Mouse (Mus musculus) midbrain, postnatal 0 days (tissue): ENCODE measurements around the gene 4930539E08Rik. TPM values are rescaled to one million over a fixed set of nuclear protein-coding genes. Genes with fewer than 3 reads are reported as not detected.
A peak's percentile ranks its signal among the peaks of the same experiment; 100 is the strongest.

Experiments used
- ATAC-seq: fragments of 200-750 bp; cut with Nextera tagmentation; 2 replicates; pipeline ENCODE4 v1.8.0; 2017; ENCODE audit warnings: moderate number of reproducible peaks, mild to moderate bottlenecking, moderate TSS enrichment, moderate library complexity; ENCODE audit not compliant: low FRiP score
- DNase-seq: peaks from one replicate; pipeline ENCODE4 v3.0.0-alpha.2; 2015; ENCODE audit warnings: low spot score
- H3K27ac ChIP-seq: fragments of 300-500 bp; sonication (generic); 2 replicates; pipeline ENCODE4 v1.5.1; 2014; ENCODE audit warnings: low read depth, mild to moderate bottlenecking, low read length, mixed read lengths
- H3K27me3 ChIP-seq: fragments of 300-500 bp; sonication (generic); 2 replicates; pipeline ENCODE4 v1.6.1; 2014; ENCODE audit warnings: low read length, control low read depth, mixed read lengths; ENCODE audit not compliant: insufficient read depth
- H3K36me3 ChIP-seq: fragments of 300-500 bp; sonication (generic); 2 replicates; pipeline ENCODE4 v1.6.1; 2014; ENCODE audit warnings: low read length, control low read depth, mixed read lengths; ENCODE audit not compliant: insufficient read depth
- H3K4me1 ChIP-seq: fragments of 300-500 bp; sonication (generic); 2 replicates; pipeline ENCODE4 v1.6.1; 2014; ENCODE audit warnings: mild to moderate bottlenecking, control low read depth, antibody characterized with exemption, low read length, mixed read lengths; ENCODE audit not compliant: insufficient read depth
- H3K4me2 ChIP-seq: fragments of 300-500 bp; sonication (generic); 2 replicates; pipeline ENCODE4 v1.6.1; 2014; ENCODE audit warnings: low read depth, mild to moderate bottlenecking, low read length, mixed read lengths; ENCODE audit not compliant: poor library complexity, severe bottlenecking
- H3K4me3 ChIP-seq: fragments of 300-500 bp; sonication (generic); 2 replicates; pipeline ENCODE4 v1.5.1; 2014; ENCODE audit warnings: low read depth, mild to moderate bottlenecking, low read length, moderate library complexity
- H3K9ac ChIP-seq: fragments of 300-500 bp; sonication (generic); replicated peaks from 2 replicates; pipeline ENCODE4 v1.6.1; 2014; ENCODE audit warnings: mild to moderate bottlenecking, low read length, moderate library complexity, mixed read lengths; ENCODE audit not compliant: poor library complexity, severe bottlenecking
- H3K9me3 ChIP-seq: fragments of 300-500 bp; sonication (generic); 2 replicates; pipeline ENCODE4 v1.6.1; 2016; ENCODE audit warnings: low read length, control low read depth
- CTCF ChIP-seq: IDR thresholded peaks from 2 replicates; pipeline ENCODE4 v1.5.1; 2016; ENCODE audit warnings: antibody characterized with exemption, mild to moderate bottlenecking
- WGBS: fragments of 180-500 bp; shearing (Covaris S2); extraction: QIAGEN DNeasy Blood & Tissue Kit; methylation state at CpG from one replicate; pipeline ENCODE4 v1.1.7; 2014; 5-methylcytosine and 5-hydroxymethylcytosine counted together
- polyA plus RNA-seq: library from polyadenylated mRNA; unstranded; fragments of >200 nt; fragmentation: Nextera tagmentation; extraction: Ambion mirVana; gene quantifications from 2 replicates; pipeline ENCODE4 v1.2.1, GENCODE M21; 2015
- total RNA-seq: library from RNA; depleted of rRNA; stranded (reverse); fragments of >200 nt; gene quantifications from 2 replicates; pipeline ENCODE4 v1.2.3, GENCODE M21; 2014

The 4930539E08Rik gene
- total and polyA plus RNA-seq, 2 experiments from 2014 or later, result 4.5 to 9.8 TPM

DNA sequence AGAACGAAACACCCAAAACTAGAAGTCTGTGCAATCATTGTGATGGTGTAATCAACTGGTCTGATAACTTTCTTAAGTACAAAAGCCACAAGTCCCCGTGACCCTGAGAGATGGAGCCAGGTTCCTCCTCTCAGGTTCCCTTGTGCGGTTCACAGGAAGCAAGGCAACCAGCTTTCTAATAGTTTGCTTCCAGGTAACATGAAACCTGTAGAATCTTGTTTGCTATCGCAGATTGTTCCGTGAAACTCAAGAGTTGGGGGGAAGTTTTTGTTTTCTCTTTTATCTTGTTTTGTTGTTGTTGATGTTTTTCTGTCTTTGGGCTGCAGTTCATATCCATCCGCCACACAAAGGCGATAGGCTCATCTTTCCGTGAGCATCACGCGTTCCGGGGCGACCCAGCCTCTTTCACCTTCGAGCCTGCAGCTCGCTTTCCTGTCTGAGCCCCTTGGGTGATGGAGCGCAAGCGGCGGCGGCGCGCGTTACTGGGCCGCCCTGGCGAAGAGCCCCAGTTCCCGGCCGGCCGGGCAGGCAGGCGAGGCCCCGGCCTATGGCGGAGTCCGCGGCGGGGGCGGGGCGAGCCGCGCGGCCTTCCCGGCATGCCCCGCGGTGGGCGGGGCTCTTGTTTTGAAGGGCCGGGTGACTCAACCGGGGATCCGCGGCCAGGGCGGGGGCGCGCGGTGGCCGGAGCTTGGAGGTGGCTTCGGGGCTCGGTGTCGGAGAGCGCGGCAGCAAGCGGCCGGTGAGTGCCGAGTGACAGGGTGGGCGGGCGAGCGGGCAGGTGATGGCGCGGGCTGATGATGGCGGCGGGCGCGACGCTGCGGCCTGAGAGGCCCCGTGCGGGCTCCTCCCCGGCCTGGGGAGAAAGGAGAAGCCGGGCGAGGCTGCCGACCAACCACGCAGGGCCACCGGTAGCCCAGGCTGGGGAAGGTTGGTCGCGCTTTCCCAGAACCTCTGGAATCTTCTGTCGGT, 37.0 kb upstream of the 4930539E08Rik start, which contains the start of gene Kctd20:
Gene Kctd20, plus strand, starts transcription at position 120 of the 969 bp plus-strand sequence.
- Histone ChIP-seq H3K4me1 (peaks cover 11% of the 10 kb centered on the region), H3K9me3 (peaks cover 3% of the 10 kb centered on the region; the same call in 1 of the 2 replicates), H3K27ac (peak within 1 kb of the TSS; percentile 95), H3K27me3 (no peaks in the 10 kb centered on the region), H3K4me2 (peak within 1 kb of the TSS; percentile 64), H3K4me3 (peak within 1 kb of the TSS; percentile 55), H3K36me3 (no peaks in the 10 kb centered on the region), H3K9ac (peak within 1 kb of the TSS; percentile 85)
- DNase-seq (peak; percentile 92), ATAC-seq (peak; percentile 89)
- WGBS, result under 1% methylated on average over 53 of the region's 80 CpGs
- TF ChIP-seq CTCF, result no peak

DNA sequence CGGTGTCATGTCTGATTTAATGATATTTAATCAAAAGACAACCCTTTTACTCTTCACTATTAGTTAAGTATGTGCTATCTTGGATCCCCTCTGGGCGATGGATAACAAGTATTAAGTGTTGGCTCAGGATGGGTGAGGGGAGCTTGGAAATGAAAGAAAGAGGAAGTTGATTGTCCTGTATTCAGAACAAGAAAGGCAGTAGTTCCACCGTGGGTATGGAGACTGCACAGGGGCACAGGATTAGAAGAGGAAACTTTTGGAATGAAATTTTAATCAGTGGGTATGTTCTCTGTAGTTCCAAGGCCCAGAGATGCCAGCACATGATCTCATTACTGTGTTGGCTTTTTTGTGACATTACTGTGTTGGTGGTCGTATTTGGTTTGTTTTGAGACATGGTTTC, 35.6 kb upstream of the 4930539E08Rik start:
- no peak overlapping the region for H3K27ac ChIP-seq
- no peak overlapping the region for H3K9ac ChIP-seq
- peaks cover 11% of the 10 kb centered on the region for H3K4me1 ChIP-seq
- peaks cover 3% of the 10 kb centered on the region; the same call in 1 of the 2 replicates for H3K9me3 ChIP-seq
- ATAC-seq (no peak), DNase-seq (no peak)
- H3K4me2 ChIP-seq, result no peak overlapping the region
- no peak overlapping the region for H3K4me3 ChIP-seq
- no peaks in the 10 kb centered on the region for H3K36me3 ChIP-seq
- WGBS, result 78% methylated on average over 4 of the region's 4 CpGs
- no peak for TF ChIP-seq CTCF
- no peaks in the 10 kb centered on the region for H3K27me3 ChIP-seq

DNA sequence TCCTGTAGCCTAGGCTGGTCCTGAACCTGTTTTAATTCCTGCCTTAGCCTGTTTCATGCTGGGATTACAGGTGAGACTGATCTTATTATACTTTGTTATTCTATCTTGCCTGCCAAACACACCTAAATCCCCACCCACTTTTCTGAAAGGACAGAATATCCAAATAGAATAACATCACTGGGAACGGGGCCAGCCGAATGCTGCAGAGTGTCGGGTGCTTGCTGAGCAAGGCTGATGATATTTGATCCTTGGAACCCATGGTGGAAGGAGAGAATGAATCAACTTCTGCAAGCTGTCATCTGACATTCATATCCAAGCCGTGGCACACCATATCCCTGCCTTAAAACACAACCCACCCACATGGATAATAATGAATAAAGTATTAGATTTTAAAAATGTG, 33.5 kb upstream of the 4930539E08Rik start:
- H3K4me3 ChIP-seq, result no peak overlapping the region
- no peak overlapping the region for H3K9ac ChIP-seq
- H3K36me3 ChIP-seq, result no peaks in the 10 kb centered on the region
- no peak overlapping the region for H3K27ac ChIP-seq
- no peak for TF ChIP-seq CTCF
- H3K4me1 ChIP-seq, result peaks cover 5% of the 10 kb centered on the region
- H3K4me2 ChIP-seq, result no peak overlapping the region
- DNase-seq (no peak), ATAC-seq (no peak)
- H3K27me3 ChIP-seq, result no peaks in the 10 kb centered on the region
- peaks cover 3% of the 10 kb centered on the region; the same call in 1 of the 2 replicates for H3K9me3 ChIP-seq
- 78% methylated on average over 4 of the region's 4 CpGs for WGBS

DNA sequence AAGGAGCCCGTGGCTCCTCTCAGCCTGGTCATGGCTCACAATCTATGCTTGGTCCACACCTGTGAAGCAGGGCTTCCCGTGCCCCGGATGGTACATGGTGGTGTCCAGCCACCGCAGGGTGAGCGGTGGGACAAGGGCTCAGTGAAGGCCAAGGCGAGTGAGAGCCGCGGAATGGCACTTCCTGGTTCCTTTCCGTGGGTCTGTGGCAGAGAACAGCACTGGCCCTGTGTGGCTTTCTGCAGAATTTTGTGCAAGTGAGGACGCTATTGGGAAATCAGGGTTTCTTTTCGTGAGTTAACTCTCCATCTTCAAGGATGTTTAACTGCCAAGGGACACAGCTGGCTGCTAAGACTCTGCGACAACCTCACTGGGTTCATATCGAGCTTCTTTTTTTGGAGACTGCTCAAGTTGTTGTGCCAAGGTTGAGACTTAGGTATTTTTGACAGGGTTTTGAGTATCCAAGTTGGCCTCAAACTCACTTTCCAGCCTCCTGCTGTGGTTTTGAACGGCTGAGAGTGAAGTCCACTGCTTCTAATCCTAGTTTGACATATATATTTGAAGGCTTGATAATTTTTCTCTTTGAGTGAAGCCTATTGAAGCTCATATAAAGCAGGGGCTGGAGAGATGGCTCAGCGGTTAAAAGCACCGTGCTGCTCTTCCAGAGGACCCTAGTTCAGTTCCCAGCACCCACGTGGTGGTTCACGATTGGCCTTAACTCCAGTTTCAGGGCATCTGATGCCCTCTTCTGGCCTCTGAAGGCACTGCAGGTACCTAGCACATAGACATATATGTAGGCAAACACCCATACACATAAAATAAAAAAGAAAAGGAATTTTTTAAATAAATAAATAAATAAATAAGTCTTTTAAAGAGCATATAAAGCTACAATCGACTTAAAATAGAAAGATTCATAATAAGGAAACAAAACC, 32.2 kb upstream of the 4930539E08Rik start:
- Histone ChIP-seq H3K4me1 (peaks cover 2% of the 10 kb centered on the region; the same call in 1 of the 2 replicates), H3K9ac (no peak overlapping the region), H3K4me3 (no peak overlapping the region), H3K27ac (no peak overlapping the region), H3K4me2 (no peak overlapping the region), H3K36me3 (no peaks in the 10 kb centered on the region), H3K27me3 (no peaks in the 10 kb centered on the region), H3K9me3 (peaks cover 3% of the 10 kb centered on the region; the same call in 1 of the 2 replicates)
- DNase-seq (no peak), ATAC-seq (no peak)
- WGBS, result 91% methylated on average over 19 of the region's 19 CpGs
- peak; percentile 4; the same call in 1 of the 2 replicates for TF ChIP-seq CTCF

DNA sequence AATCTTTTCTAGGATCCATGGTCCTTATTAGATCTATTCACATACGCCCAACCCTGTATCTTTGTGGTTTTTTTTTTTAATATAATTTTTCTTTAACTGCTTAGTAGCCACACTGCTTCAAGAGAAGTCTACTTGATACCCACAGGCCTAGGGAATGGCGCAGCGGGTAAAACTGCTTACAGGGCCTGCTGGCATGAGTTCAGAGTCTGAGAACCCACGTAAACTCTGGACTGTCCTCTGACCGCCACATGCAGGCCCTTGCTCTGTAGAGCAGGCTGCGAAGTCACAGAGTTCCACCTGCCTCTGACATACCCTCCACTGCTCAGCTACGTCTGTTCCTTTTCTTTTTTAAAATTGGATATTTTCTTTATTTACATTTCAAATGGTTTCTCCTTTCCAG, 29.4 kb upstream of the 4930539E08Rik start:
- DNase-seq (no peak), ATAC-seq (no peak)
- no peak for TF ChIP-seq CTCF
- no peak overlapping the region for H3K9ac ChIP-seq
- no peak overlapping the region for H3K4me2 ChIP-seq
- peaks cover 3% of the 10 kb centered on the region; the same call in 1 of the 2 replicates for H3K9me3 ChIP-seq
- no peak overlapping the region for H3K27ac ChIP-seq
- no peaks in the 10 kb centered on the region for H3K4me1 ChIP-seq
- no peak overlapping the region for H3K4me3 ChIP-seq
- 90% methylated on average over 7 of the region's 7 CpGs for WGBS
- H3K36me3 ChIP-seq, result no peaks in the 10 kb centered on the region
- H3K27me3 ChIP-seq, result no peaks in the 10 kb centered on the region
